Mouse (Mus musculus) right cerebral cortex, postnatal 4 days (tissue): ENCODE measurements around the gene Trub1.

Experiments
- DNase-seq: peaks from one replicate; pipeline ENCODE4 v3.0.0-alpha.2; 2022

Trub1 gene

GRCm38 (mm10) chr19:57452492-57453217, at the start of gene Trub1:
Gene Trub1 (plus strand): TSS chr19:57452912.
- DNase-seq: peak; percentile 72

- DNase-seq: peak; percentile 74
These were observed 48.8 kb upstream of the Trub1 start for GRCm38 (mm10) chr19:57403700-57404501.

GRCm38 (mm10) chr19:57404502-57404848, 48.2 kb upstream of the Trub1 start:
- DNase-seq: no peak

GRCm38 (mm10) chr19:57407947-57408346, 44.8 kb upstream of the Trub1 start:
- no peak for DNase-seq

- DNase-seq: peak; percentile 59
These were observed 41.1 kb upstream of the Trub1 start for GRCm38 (mm10) chr19:57411375-57412196.

GRCm38 (mm10) chr19:57413170-57413569, 39.5 kb upstream of the Trub1 start:
- DNase-seq: no peak

GRCm38 (mm10) chr19:57413918-57414317, 38.8 kb upstream of the Trub1 start:
- no peak for DNase-seq

GRCm38 (mm10) chr19:57415031-57415807, 37.5 kb upstream of the Trub1 start:
- no peak for DNase-seq

GRCm38 (mm10) chr19:57417800-57418580, 34.7 kb upstream of the Trub1 start:
- DNase-seq: no peak

- no peak for DNase-seq
These were observed 29.3 kb upstream of the Trub1 start for GRCm38 (mm10) chr19:57423402-57423801.

- no peak for DNase-seq
These were observed 27.4 kb upstream of the Trub1 start for GRCm38 (mm10) chr19:57425296-57425695.

GRCm38 (mm10) chr19:57426841-57427240, 25.9 kb upstream of the Trub1 start:
- DNase-seq: no peak

GRCm38 (mm10) chr19:57427756-57428438, 24.8 kb upstream of the Trub1 start:
- no peak for DNase-seq

GRCm38 (mm10) chr19:57428641-57429040, 24.1 kb upstream of the Trub1 start:
- no peak for DNase-seq

GRCm38 (mm10) chr19:57429926-57430325, 22.8 kb upstream of the Trub1 start:
- no peak for DNase-seq

GRCm38 (mm10) chr19:57431476-57431875, 21.2 kb upstream of the Trub1 start:
- DNase-seq: no peak

- no peak for DNase-seq
These were observed 18.7 kb upstream of the Trub1 start for GRCm38 (mm10) chr19:57434024-57434423.

- no peak for DNase-seq
These were observed 16.1 kb upstream of the Trub1 start for GRCm38 (mm10) chr19:57436586-57437021.

GRCm38 (mm10) chr19:57437042-57437441, 15.7 kb upstream of the Trub1 start:
- no peak for DNase-seq

GRCm38 (mm10) chr19:57439296-57439695, 13.4 kb upstream of the Trub1 start:
- no peak for DNase-seq

GRCm38 (mm10) chr19:57441501-57441900, 11.2 kb upstream of the Trub1 start:
- no peak for DNase-seq
